Mouse (Mus musculus) heart, embryonic 16.5 days (tissue): ENCODE data around the gene Nrp2. TPM values are rescaled to one million over a fixed set of nuclear protein-coding genes. Genes with fewer than 3 reads are reported as not detected.

Experiments
- ATAC-seq: fragments of 200-750 bp; cut with Nextera tagmentation; replicated peaks from 2 replicates; pipeline ENCODE4 v1.8.0; 2017; ENCODE audit warnings: moderate number of reproducible peaks; ENCODE audit not compliant: insufficient read depth, low FRiP score; ENCODE audit errors: extremely low read depth
- H3K27ac ChIP-seq: fragments of 300-500 bp; sonication (generic); 2 replicates; pipeline ENCODE4 v1.5.1; 2014; ENCODE audit warnings: mild to moderate bottlenecking, low read length, control low read depth, moderate library complexity
- H3K27me3 ChIP-seq: fragments of 300-500 bp; sonication (generic); 2 replicates; pipeline ENCODE4 v1.6.1; 2014; ENCODE audit warnings: low read length, mixed read lengths; ENCODE audit not compliant: control insufficient read depth, insufficient read depth
- H3K36me3 ChIP-seq: fragments of 300-500 bp; sonication (generic); 2 replicates; pipeline ENCODE4 v1.6.1; 2014; ENCODE audit not compliant: control insufficient read depth, insufficient read depth
- H3K4me1 ChIP-seq: fragments of 300-500 bp; sonication (generic); 2 replicates; pipeline ENCODE4 v1.6.1; 2014; ENCODE audit warnings: low read length, mixed read lengths; ENCODE audit not compliant: control insufficient read depth, insufficient read depth
- H3K4me2 ChIP-seq: fragments of 300-500 bp; sonication (generic); 2 replicates; pipeline ENCODE4 v1.6.1; 2014; ENCODE audit warnings: low read depth, mild to moderate bottlenecking, control low read depth, low read length
- H3K4me3 ChIP-seq: fragments of 300-500 bp; sonication (generic); 2 replicates; pipeline ENCODE4 v1.5.1; 2014; ENCODE audit warnings: mild to moderate bottlenecking, control low read depth, low read length
- H3K9ac ChIP-seq: fragments of 300-500 bp; sonication (generic); 2 replicates; pipeline ENCODE4 v1.6.1; 2014; ENCODE audit warnings: low read length, control low read depth
- H3K9me3 ChIP-seq: fragments of 300-500 bp; sonication (generic); replicated peaks from 2 replicates; pipeline ENCODE4 v1.6.1; 2016; ENCODE audit warnings: low read length; ENCODE audit not compliant: control insufficient read depth
- WGBS: fragments of 180-500 bp; shearing (Covaris S2); extraction: QIAGEN DNeasy Blood & Tissue Kit; methylation state at CpG from one replicate; pipeline ENCODE4 v1.1.7; 2014; 5-methylcytosine and 5-hydroxymethylcytosine counted together
- polyA plus RNA-seq: library from polyadenylated mRNA; unstranded; fragments of >200 nt; fragmentation: Nextera tagmentation; extraction: Ambion mirVana; gene quantifications from 2 replicates; pipeline ENCODE4 v1.2.1, GENCODE M21; 2015

Gene Nrp2
- polyA plus RNA-seq, 1 experiment from 2014 or later: 6.9 TPM

- ATAC-seq: no peak; the same call in 1 of the 2 replicates
- Histone ChIP-seq H3K4me3 (no peak overlapping the region), H3K4me1 (peaks cover 8% of the 10 kb centered on the region; the same call in 1 of the 2 replicates), H3K4me2 (no peak overlapping the region), H3K9ac (no peak overlapping the region), H3K27ac (no peak overlapping the region), H3K27me3 (peaks cover 24% of the 10 kb centered on the region), H3K36me3 (no peaks in the 10 kb centered on the region), H3K9me3 (no peaks in the 10 kb centered on the region)
- 34% methylated on average over 10 of the region's 10 CpGs for WGBS
These were observed 1.8 kb upstream of the Nrp2 start for GRCm38 (mm10) chr1:62701065-62701921.

GRCm38 (mm10) chr1:62702743-62703142, 342 bp upstream of the Nrp2 start:
- no peak for ATAC-seq
- Histone ChIP-seq H3K4me2 (peak overlapping the region; percentile 100), H3K36me3 (no peaks in the 10 kb centered on the region), H3K9me3 (no peaks in the 10 kb centered on the region), H3K4me1 (peaks cover 7% of the 10 kb centered on the region; the same call in 1 of the 2 replicates), H3K4me3 (peak overlapping the region; percentile 66), H3K9ac (peak overlapping the region; percentile 67), H3K27me3 (peaks cover 24% of the 10 kb centered on the region), H3K27ac (peak overlapping the region; percentile 41; the same call in 1 of the 2 replicates)
- under 1% methylated on average over 25 of the region's 25 CpGs for WGBS

- peak overlapping the region; percentile 9; the same call in 1 of the 2 replicates for H3K27ac ChIP-seq
- WGBS: 19% methylated on average over 9 of the region's 9 CpGs
- ATAC-seq: no peak
- H3K36me3 ChIP-seq: no peaks in the 10 kb centered on the region
- H3K9me3 ChIP-seq: no peaks in the 10 kb centered on the region
- peak overlapping the region; percentile 79 for H3K9ac ChIP-seq
- peak overlapping the region; percentile 66 for H3K4me3 ChIP-seq
- peak overlapping the region; percentile 100 for H3K4me2 ChIP-seq
- H3K4me1 ChIP-seq: peaks cover 11% of the 10 kb centered on the region; the same call in 1 of the 2 replicates
- peaks cover 26% of the 10 kb centered on the region for H3K27me3 ChIP-seq
These were observed 1.2 kb downstream of the Nrp2 start for GRCm38 (mm10) chr1:62704117-62704888.

DNA sequence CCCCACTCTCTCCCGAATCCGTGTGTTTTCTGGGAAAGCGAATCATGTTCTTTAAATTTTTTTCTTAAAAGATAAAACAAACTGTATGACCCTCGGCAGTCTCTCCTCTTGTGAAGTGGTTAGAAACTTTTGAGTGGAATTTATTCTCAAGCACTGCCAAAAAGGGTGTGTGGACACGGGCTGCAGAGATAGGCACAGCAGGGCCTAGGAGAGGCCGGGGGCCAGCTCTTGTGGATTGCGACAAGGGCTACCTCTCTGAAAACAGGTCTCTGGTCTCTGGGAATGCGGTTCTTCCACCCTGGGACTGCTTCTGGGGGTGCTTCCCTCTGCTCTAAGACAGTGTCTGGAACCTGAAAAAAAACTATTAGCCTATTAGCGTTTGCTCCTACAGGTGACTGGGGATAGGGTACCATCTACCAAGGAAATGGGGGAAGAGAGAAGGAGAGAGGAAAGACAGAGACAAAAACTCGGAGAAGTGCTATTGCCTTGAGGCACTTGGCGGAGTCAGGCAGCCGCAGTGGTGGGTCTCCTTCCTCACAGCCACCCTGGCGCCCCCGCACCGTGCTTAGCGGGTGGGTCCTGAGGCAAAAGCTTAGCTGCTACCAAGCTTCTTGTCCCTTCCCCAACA, 1.9 kb downstream of the Nrp2 start:
- Histone ChIP-seq H3K4me2 (peak overlapping the region; percentile 100), H3K9me3 (no peaks in the 10 kb centered on the region), H3K36me3 (no peaks in the 10 kb centered on the region), H3K4me1 (peaks cover 12% of the 10 kb centered on the region; the same call in 1 of the 2 replicates), H3K9ac (peak overlapping the region; percentile 79), H3K27me3 (peaks cover 26% of the 10 kb centered on the region), H3K27ac (0 out of 2 replicates have a peak overlapping the region, but pooled peaks have one; percentile 7), H3K4me3 (peak overlapping the region; percentile 66)
- 29% methylated on average over 16 of the region's 16 CpGs for WGBS
- no peak for ATAC-seq

- Histone ChIP-seq H3K9ac (peak overlapping the region; percentile 79), H3K9me3 (no peaks in the 10 kb centered on the region), H3K4me3 (peak overlapping the region; percentile 66), H3K27ac (0 out of 2 replicates have a peak overlapping the region, but pooled peaks have one; percentile 7), H3K4me1 (peaks cover 18% of the 10 kb centered on the region; the same call in 1 of the 2 replicates), H3K27me3 (peaks cover 26% of the 10 kb centered on the region), H3K36me3 (no peaks in the 10 kb centered on the region), H3K4me2 (peak overlapping the region; percentile 100)
- ATAC-seq: no peak
- WGBS: 14% methylated on average over 18 of the region's 18 CpGs
These were observed 2.5 kb downstream of the Nrp2 start for GRCm38 (mm10) chr1:62705517-62705981.

- Histone ChIP-seq H3K4me3 (peak overlapping the region; percentile 66), H3K27me3 (peaks cover 26% of the 10 kb centered on the region), H3K27ac (peak overlapping the region; percentile 26; the same call in 1 of the 2 replicates), H3K9me3 (no peaks in the 10 kb centered on the region), H3K4me1 (peaks cover 16% of the 10 kb centered on the region; the same call in 1 of the 2 replicates), H3K36me3 (no peaks in the 10 kb centered on the region), H3K9ac (peak overlapping the region; percentile 79), H3K4me2 (peak overlapping the region; percentile 100)
- peak; percentile 47 for ATAC-seq
- WGBS: under 1% methylated on average over 73 of the region's 73 CpGs
These were observed 3.3 kb downstream of the Nrp2 start for GRCm38 (mm10) chr1:62706085-62707021.

- no peak overlapping the region for H3K27ac ChIP-seq
- peaks cover 18% of the 10 kb centered on the region for H3K27me3 ChIP-seq
- H3K4me3 ChIP-seq: peak overlapping the region; percentile 66
- peaks cover 14% of the 10 kb centered on the region; the same call in 1 of the 2 replicates for H3K4me1 ChIP-seq
- under 1% methylated on average over 35 of the region's 35 CpGs for WGBS
- H3K4me2 ChIP-seq: peak overlapping the region; percentile 100
- H3K9ac ChIP-seq: peak overlapping the region; percentile 79
- H3K9me3 ChIP-seq: no peaks in the 10 kb centered on the region
- no peaks in the 10 kb centered on the region for H3K36me3 ChIP-seq
- no peak for ATAC-seq
These were observed 4.2 kb downstream of the Nrp2 start for GRCm38 (mm10) chr1:62707101-62707912.
